Mouse (Mus musculus): Measurements from ENCODE around the gene Cnnm2.

Gene Cnnm2

GRCm38 (mm10) chr19:46791360-46791759 is 30.0 kb downstream of the Cnnm2 start:
- in situ Hi-C loops (cut with MboI; ENCODE audit: low sequenced_read_pairs) = no loop called here

- in situ Hi-C loops (cut with MboI; ENCODE audit: low sequenced_read_pairs) = no loop called here
These were observed 30.5 kb downstream of the Cnnm2 start for GRCm38 (mm10) chr19:46791921-46792320.

GRCm38 (mm10) chr19:46792480-46792879 is 31.1 kb downstream of the Cnnm2 start:
- in situ Hi-C loops (cut with MboI; ENCODE audit: low sequenced_read_pairs) = no loop called here

GRCm38 (mm10) chr19:46794181-46794580 is 32.8 kb downstream of the Cnnm2 start:
- in situ Hi-C loops (cut with MboI; ENCODE audit: low sequenced_read_pairs) = no loop called here

- in situ Hi-C loops (cut with MboI; ENCODE audit: low sequenced_read_pairs) = no loop called here
These were observed 38.6 kb downstream of the Cnnm2 start for GRCm38 (mm10) chr19:46799903-46800583.

GRCm38 (mm10) chr19:46801492-46801891 is 40.1 kb downstream of the Cnnm2 start:
- in situ Hi-C loops (cut with MboI; ENCODE audit: low sequenced_read_pairs) = no loop called here

GRCm38 (mm10) chr19:46802306-46802705 is 40.9 kb downstream of the Cnnm2 start:
- in situ Hi-C loops (cut with MboI; ENCODE audit: low sequenced_read_pairs) = no loop called here

GRCm38 (mm10) chr19:46803732-46804131 is 42.3 kb downstream of the Cnnm2 start:
- in situ Hi-C loops (cut with MboI; ENCODE audit: low sequenced_read_pairs) = no loop called here

- in situ Hi-C loops (cut with MboI; ENCODE audit: low sequenced_read_pairs) = no loop called here
These were observed 43.4 kb downstream of the Cnnm2 start for GRCm38 (mm10) chr19:46804751-46805150.

GRCm38 (mm10) chr19:46805933-46806688 is 44.7 kb downstream of the Cnnm2 start:
- in situ Hi-C loops (cut with MboI; ENCODE audit: low sequenced_read_pairs) = no loop called here

GRCm38 (mm10) chr19:46808261-46808660 is 46.9 kb downstream of the Cnnm2 start:
- in situ Hi-C loops (cut with MboI; ENCODE audit: low sequenced_read_pairs) = no loop called here

- in situ Hi-C loops (cut with MboI; ENCODE audit: low sequenced_read_pairs) = no loop called here
These were observed 47.6 kb downstream of the Cnnm2 start for GRCm38 (mm10) chr19:46809031-46809430.

GRCm38 (mm10) chr19:46819276-46819675 is 57.9 kb downstream of the Cnnm2 start:
- in situ Hi-C loops (cut with MboI; ENCODE audit: low sequenced_read_pairs) = no loop called here

GRCm38 (mm10) chr19:46822491-46822890 is 61.1 kb downstream of the Cnnm2 start:
- in situ Hi-C loops (cut with MboI; ENCODE audit: low sequenced_read_pairs) = no loop called here

GRCm38 (mm10) chr19:46823759-46824158 is 62.4 kb downstream of the Cnnm2 start:
- in situ Hi-C loops (cut with MboI; ENCODE audit: low sequenced_read_pairs) = no loop called here

- in situ Hi-C loops (cut with MboI; ENCODE audit: low sequenced_read_pairs) = no loop called here
These were observed 63.5 kb downstream of the Cnnm2 start for GRCm38 (mm10) chr19:46824867-46825266.

GRCm38 (mm10) chr19:46827654-46828165 is 66.3 kb downstream of the Cnnm2 start:
- in situ Hi-C loops (cut with MboI; ENCODE audit: low sequenced_read_pairs) = no loop called here

GRCm38 (mm10) chr19:46828961-46829360 is 67.6 kb downstream of the Cnnm2 start:
- in situ Hi-C loops (cut with MboI; ENCODE audit: low sequenced_read_pairs) = no loop called here

- in situ Hi-C loops (cut with MboI; ENCODE audit: low sequenced_read_pairs) = no loop called here
These were observed 70.0 kb downstream of the Cnnm2 start for GRCm38 (mm10) chr19:46831381-46831780.

- in situ Hi-C loops (cut with MboI; ENCODE audit: low sequenced_read_pairs) = no loop called here
These were observed 72.9 kb downstream of the Cnnm2 start for GRCm38 (mm10) chr19:46834301-46834700.

- in situ Hi-C loops (cut with MboI; ENCODE audit: low sequenced_read_pairs) = no loop called here
These were observed 73.9 kb downstream of the Cnnm2 start for GRCm38 (mm10) chr19:46835339-46835738.

- in situ Hi-C loops (cut with MboI; ENCODE audit: low sequenced_read_pairs) = no loop called here
These were observed 74.7 kb downstream of the Cnnm2 start for GRCm38 (mm10) chr19:46836085-46836484.
